Mouse (Mus musculus) thymus, postnatal 10 days (tissue): ENCODE results near the gene Gm11985.

Experiments
- DNase-seq, 2 experiments: peaks; one replicate each; pipeline ENCODE4 v3.0.0; 2021; ENCODE audit warnings: low spot score in 2 of 2

Gm11985 gene

DNA sequence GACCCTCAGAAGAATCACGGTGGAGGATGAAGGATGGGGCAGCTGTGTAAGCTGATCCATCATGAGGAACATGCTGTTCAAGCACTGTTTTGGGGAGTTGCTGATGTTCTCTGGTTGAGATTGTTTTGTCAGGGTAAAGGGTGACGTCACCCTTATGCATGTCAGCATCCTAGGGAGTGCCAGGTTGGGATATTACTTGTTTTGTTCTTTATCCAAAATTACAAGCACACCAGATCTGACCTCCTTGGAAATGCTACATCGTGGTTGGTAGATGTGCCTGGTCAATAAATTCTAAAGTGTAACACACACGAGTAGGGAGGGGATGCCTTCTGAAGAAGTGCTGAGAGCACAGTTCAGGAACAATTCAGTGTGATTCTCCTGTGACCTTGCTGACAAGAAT lies 31.9 kb downstream of the Gm11985 start:
- no peak for DNase-seq

- DNase-seq: no peak
Observed at GRCm38 (mm10) chr11:7153081-7153480, 35.3 kb downstream of the Gm11985 start.

GRCm38 (mm10) chr11:7152371-7152770 lies 36.0 kb downstream of the Gm11985 start:
- no peak for DNase-seq

DNA sequence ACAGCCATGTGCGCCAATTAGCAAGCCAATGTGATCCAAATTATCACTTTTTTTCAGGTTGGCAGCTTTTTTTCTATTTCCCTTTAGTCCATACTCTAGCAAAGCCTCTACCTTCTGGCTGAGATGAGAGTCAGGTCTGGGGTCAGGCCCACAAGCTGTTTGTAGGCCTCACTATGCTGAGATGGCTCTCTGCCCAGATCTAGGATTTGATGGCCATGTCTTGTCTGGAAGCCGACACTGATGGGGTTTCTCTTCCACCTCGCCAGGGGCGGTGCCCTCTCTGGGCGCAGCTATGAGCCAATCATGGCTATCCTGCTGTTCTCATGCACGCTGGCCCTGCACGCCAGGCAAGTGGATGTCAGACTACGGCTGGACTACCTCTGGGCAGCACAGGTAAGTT lies 37.9 kb downstream of the Gm11985 start:
- DNase-seq: no peak

DNA sequence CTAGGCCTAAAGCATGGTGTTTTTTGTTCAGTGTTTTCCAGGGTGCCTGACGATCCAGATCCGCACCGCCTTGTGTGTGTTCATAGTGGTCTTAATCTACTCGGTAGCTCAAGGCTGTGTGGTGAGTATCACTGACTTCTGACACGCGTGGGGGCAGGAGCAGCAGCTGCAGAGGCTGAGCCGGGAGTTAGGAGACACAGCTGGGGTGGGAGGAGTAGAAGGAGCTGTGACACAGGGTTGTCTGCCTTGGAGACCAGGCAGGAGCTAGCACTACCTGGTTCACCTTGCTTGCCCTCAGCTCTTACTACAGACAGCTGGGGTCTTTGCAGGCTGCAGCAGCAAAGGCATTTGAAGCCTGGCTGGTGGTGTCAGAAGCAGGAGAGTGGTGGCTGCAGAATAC lies 38.9 kb downstream of the Gm11985 start:
- DNase-seq: peak; percentile 50 to 63

GRCm38 (mm10) chr11:7147945-7148344 lies 40.4 kb downstream of the Gm11985 start:
- no peak for DNase-seq

- no peak for DNase-seq
Observed at GRCm38 (mm10) chr11:7147536-7147935, 40.8 kb downstream of the Gm11985 start.

- DNase-seq: peak; percentile 70 to 84
Observed at GRCm38 (mm10) chr11:7145221-7145620, 43.1 kb downstream of the Gm11985 start.

- DNase-seq: peak in 1 of 2 experiments; percentile 33
Observed at GRCm38 (mm10) chr11:7144369-7144768, 44.0 kb downstream of the Gm11985 start.

DNA sequence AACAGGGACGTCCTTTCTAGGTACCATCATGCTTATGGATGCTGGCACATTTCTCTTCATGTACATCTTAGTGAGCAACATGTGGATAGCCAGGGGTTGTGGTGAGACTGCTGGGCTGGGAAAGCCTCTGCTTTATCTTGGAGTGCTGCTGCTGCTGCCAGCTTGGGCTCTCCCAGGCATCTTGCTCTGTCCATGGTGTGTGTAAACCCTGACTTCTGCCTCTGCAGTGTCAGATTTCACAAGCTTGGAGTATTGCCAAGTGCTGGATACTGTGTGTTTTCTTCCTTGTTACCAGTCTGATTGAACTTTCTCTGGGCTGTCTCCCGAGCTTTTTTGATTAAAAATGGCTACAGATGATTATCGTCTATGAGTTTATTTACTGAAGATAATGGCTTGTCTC lies 45.6 kb downstream of the Gm11985 start:
- DNase-seq: peak in 1 of 2 experiments; percentile 3

- DNase-seq: peak; percentile 56 to 58
Observed at GRCm38 (mm10) chr11:7140449-7140848, 47.9 kb downstream of the Gm11985 start.

- DNase-seq: no peak
Observed at GRCm38 (mm10) chr11:7138370-7138769, 50.0 kb downstream of the Gm11985 start.

DNA sequence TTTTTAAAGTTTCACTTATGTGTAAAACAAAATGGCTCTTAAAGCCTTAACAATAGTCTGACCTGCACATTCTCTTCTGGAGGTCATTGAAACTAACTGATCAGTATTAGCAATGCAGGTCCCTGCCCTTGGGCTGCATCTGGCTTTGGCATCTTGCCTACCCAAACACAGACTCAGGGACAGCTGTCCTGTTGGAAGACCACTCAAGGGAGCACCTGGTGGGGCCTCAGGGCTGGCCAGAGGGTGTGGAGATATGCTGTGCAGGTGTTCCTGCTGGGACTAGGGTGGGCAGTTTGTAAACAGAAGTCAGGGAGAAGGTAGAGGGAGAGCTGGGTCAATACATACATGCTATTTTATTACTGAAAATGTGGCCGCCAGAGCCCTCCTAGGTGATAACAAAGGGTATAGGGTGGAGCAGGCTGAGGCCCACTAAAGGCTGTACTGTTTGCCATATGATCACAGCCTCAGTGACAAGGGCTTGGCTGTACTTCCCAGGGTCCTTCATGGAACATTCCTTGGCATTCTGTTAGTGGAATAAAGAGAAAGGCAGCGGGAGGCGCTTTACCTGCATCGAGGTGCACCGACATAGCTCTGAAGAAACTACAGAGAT lies 52.0 kb downstream of the Gm11985 start:
- no peak for DNase-seq

DNA sequence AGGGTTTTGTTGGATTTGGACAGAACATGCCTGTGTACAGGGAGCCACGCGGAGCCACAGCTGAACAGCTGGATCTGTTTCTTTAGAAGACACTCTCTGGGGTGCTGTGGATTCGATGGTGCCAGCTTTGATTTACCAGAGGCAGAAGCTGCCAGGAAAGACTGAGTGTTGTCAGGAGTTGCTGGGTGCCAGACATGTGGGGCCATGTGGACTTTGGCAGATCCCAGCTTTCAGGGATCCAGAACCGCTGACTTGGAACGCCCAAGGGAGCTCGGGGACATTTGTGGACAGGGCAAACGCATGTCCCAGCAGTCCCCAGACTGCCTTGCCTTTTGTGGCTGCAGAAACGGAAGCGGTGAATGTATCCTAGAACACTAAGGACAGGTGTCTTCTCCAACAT lies 52.6 kb downstream of the Gm11985 start:
- DNase-seq: no peak

GRCm38 (mm10) chr11:7135301-7135700 lies 53.1 kb downstream of the Gm11985 start:
- DNase-seq: no peak

- DNase-seq: no peak
Observed at GRCm38 (mm10) chr11:7134319-7134718, 54.0 kb downstream of the Gm11985 start.

- DNase-seq: no peak
Observed at GRCm38 (mm10) chr11:7133736-7134135, 54.6 kb downstream of the Gm11985 start.
